Mouse (Mus musculus) stomach, embryonic 16.5 days (tissue): ENCODE data around the gene Rgs3. TPM values are rescaled to one million over a fixed set of nuclear protein-coding genes. Genes with fewer than 3 reads are reported as not detected.

Experiments used
- ATAC-seq: fragments of 200-750 bp; cut with Nextera tagmentation; 2 replicates; pipeline ENCODE4 v1.8.0; 2017; ENCODE audit warnings: moderate number of reproducible peaks, moderate TSS enrichment; ENCODE audit not compliant: insufficient read depth, low FRiP score
- H3K27ac ChIP-seq: fragments of 300-500 bp; sonication (generic); 2 replicates; pipeline ENCODE4 v1.5.1; 2014; ENCODE audit warnings: low read length
- H3K27me3 ChIP-seq: fragments of 300-500 bp; sonication (generic); 2 replicates; pipeline ENCODE4 v1.6.1; 2014; ENCODE audit warnings: low read length, control low read depth, mixed read lengths; ENCODE audit not compliant: control insufficient read depth, insufficient read depth
- H3K36me3 ChIP-seq: fragments of 300-500 bp; sonication (generic); 2 replicates; pipeline ENCODE4 v1.6.1; 2014; ENCODE audit warnings: low read length; ENCODE audit not compliant: control insufficient read depth, insufficient read depth
- H3K4me1 ChIP-seq: fragments of 300-500 bp; sonication (generic); 2 replicates; pipeline ENCODE4 v1.6.1; 2014; ENCODE audit warnings: low read length, control low read depth, mixed read lengths; ENCODE audit not compliant: control insufficient read depth, insufficient read depth
- H3K4me2 ChIP-seq: fragments of 300-500 bp; sonication (generic); 2 replicates; pipeline ENCODE4 v1.6.1; 2014; ENCODE audit warnings: low read depth, low read length, mixed read lengths
- H3K4me3 ChIP-seq: fragments of 300-500 bp; sonication (generic); replicated peaks from 2 replicates; pipeline ENCODE4 v1.5.1; 2014; ENCODE audit warnings: mild to moderate bottlenecking, low read length
- H3K9ac ChIP-seq: fragments of 300-500 bp; sonication (generic); 2 replicates; pipeline ENCODE4 v1.6.1; 2014; ENCODE audit warnings: low read length
- H3K9me3 ChIP-seq: fragments of 300-500 bp; sonication (generic); replicated peaks from 2 replicates; pipeline ENCODE4 v1.6.1; 2016; ENCODE audit warnings: low read length, control low read depth; ENCODE audit not compliant: control insufficient read depth
- WGBS: fragments of 180-500 bp; shearing (Covaris S2); extraction: QIAGEN DNeasy Blood & Tissue Kit; methylation state at CpG from one replicate; pipeline ENCODE4 v1.1.7; 2014; 5-methylcytosine and 5-hydroxymethylcytosine counted together
- polyA plus RNA-seq: library from polyadenylated mRNA; unstranded; fragments of >200 nt; fragmentation: Nextera tagmentation; extraction: Ambion mirVana; gene quantifications from 2 replicates; pipeline ENCODE4 v1.2.1, GENCODE M21; 2015

Rgs3 gene
- polyA plus RNA-seq, 1 experiment from 2014 or later: 55.2 TPM

DNA sequence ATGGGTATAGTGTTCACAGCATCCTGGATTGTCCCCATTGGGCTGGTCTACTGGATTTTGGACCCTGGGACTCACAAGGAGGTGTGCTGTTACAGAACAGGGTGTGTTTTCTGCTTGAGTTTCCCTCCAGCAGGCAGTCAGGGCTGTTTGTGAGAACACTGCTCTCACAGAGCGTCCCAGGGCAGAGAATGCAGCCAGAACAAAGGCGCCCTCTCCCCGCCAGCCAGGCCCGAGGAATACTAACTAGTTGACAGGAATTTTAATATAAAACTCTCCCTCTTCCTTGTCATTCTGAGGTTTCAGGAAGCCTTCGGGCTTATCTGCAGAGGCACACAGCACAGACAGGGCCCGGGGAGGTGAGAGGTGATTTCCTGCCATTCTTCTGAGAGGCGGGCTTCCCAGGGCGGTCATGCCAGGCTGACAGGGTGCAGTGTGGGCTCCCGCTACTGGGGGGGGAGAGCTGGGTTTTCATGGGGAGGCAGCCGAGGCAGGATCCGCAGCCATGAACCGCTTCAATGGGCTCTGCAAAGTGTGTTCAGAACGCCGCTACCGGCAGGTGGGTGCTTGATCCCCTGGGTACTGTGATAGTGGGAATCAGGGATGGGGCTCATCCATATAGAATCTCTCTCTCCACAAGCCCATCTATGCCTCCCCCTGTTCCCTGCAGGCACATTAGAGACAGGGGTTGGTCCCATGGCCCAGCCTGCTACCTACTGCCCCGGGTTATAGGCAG is 59.8 kb downstream of the Rgs3 start:
- peak; percentile 61; the same call in 1 of the 2 replicates for ATAC-seq
- Histone ChIP-seq H3K4me1 (peaks cover 12% of the 10 kb centered on the region), H3K4me2 (no peak overlapping the region), H3K27ac (peak overlapping the region; percentile 58), H3K9ac (peak overlapping the region; percentile 23; the same call in 1 of the 2 replicates), H3K36me3 (no peaks in the 10 kb centered on the region), H3K9me3 (no peaks in the 10 kb centered on the region), H3K4me3 (peak overlapping the region; percentile 19), H3K27me3 (no peaks in the 10 kb centered on the region)
- WGBS: 55% methylated on average over 16 of the region's 16 CpGs

DNA sequence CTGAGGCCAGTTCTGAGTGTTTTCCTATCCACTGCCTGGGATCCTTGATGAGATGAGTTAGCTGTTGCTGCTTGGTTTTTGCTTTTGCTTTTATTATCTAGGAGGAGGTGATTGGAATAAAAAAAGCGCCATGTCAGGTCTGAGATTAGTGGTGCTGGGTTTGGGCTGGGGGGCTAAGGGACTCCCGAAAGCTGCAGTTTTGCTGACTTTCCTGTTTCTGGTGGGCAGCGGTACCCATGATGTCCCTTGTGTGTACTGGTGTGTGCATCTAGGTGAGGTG is 60.3 kb downstream of the Rgs3 start:
- ATAC-seq: no peak
- 91% methylated on average over 3 of the region's 3 CpGs for WGBS
- Histone ChIP-seq H3K9me3 (no peaks in the 10 kb centered on the region), H3K4me3 (peak overlapping the region; percentile 19), H3K27ac (peak overlapping the region; percentile 37), H3K27me3 (no peaks in the 10 kb centered on the region), H3K9ac (peak overlapping the region; percentile 23; the same call in 1 of the 2 replicates), H3K36me3 (no peaks in the 10 kb centered on the region), H3K4me1 (peaks cover 15% of the 10 kb centered on the region), H3K4me2 (no peak overlapping the region)

DNA sequence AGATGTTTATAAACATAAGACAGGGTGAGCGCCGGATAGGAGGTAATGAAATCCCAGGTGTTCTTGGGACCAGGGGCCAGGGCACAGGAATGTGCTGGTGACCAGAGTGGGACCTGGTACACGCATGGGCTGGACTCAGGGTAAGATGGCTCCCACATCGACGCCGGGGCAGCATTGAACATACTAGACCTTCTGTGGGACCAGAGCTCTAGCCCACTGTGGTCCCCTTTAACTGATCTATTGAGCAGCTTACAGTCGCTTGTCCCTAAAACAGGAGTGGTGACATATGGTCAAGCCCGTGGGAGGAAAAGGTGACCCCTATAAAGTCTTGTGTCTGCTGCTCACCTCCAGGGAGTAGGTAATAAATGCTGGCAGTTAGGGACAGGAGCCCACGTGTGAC is 61.5 kb downstream of the Rgs3 start:
- ATAC-seq: no peak
- peak overlapping the region; percentile 2; the same call in 1 of the 2 replicates for H3K4me3 ChIP-seq
- 77% methylated on average over 9 of the region's 9 CpGs for WGBS
- H3K36me3 ChIP-seq: no peaks in the 10 kb centered on the region
- no peaks in the 10 kb centered on the region for H3K27me3 ChIP-seq
- H3K9me3 ChIP-seq: no peaks in the 10 kb centered on the region
- no peak overlapping the region for H3K9ac ChIP-seq
- H3K4me2 ChIP-seq: no peak overlapping the region
- peak overlapping the region; percentile 25; the same call in 1 of the 2 replicates for H3K27ac ChIP-seq
- peaks cover 25% of the 10 kb centered on the region for H3K4me1 ChIP-seq

DNA sequence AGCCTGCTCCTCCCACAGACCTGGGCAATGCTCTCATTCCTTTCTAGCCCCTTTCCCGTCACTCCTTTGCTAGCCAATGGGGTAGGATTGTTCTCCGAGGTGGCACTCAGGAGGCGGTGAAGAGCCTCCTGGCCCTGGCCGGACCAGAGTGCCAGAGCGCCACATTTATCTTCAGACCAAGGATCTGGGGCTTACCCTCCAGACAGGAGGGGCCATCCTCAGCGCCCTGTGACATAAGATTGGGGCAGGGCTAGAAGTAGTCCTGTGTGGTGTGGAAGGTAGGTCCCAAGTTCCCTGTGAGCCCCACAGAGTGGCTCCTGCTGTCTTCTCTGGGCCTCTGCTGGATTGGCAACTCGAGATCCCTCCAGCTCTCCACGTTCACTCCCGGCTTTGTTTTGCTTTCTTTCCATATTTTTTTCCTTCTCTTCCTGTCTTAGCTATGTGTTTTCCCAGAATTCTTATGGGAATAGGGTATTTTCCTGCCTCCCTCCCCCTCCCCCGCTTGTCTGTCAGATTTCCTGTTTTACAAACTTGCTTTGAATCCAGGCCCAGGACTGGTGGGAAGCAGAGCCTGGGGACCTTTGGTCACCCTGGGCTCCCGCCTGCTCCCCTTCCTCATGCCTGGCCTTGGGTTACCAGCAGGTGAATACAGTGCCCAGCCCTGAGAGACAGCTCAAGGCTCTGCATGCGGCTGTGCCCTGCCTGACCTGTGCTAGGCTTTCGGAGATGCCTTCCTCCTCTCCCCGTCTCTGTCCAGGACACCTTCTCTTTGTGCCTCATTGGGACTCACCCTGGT is 62.4 kb downstream of the Rgs3 start:
- H3K9ac ChIP-seq: peak overlapping the region; percentile 38
- 0 out of 2 replicates have a peak overlapping the region, but pooled peaks have one; percentile 20 for H3K4me2 ChIP-seq
- H3K27me3 ChIP-seq: no peaks in the 10 kb centered on the region
- ATAC-seq: no peak
- no peaks in the 10 kb centered on the region for H3K9me3 ChIP-seq
- H3K27ac ChIP-seq: peak overlapping the region; percentile 25
- no peaks in the 10 kb centered on the region for H3K36me3 ChIP-seq
- H3K4me3 ChIP-seq: peak overlapping the region; percentile 2; the same call in 1 of the 2 replicates
- 63% methylated on average over 14 of the region's 14 CpGs for WGBS
- peaks cover 34% of the 10 kb centered on the region for H3K4me1 ChIP-seq

DNA sequence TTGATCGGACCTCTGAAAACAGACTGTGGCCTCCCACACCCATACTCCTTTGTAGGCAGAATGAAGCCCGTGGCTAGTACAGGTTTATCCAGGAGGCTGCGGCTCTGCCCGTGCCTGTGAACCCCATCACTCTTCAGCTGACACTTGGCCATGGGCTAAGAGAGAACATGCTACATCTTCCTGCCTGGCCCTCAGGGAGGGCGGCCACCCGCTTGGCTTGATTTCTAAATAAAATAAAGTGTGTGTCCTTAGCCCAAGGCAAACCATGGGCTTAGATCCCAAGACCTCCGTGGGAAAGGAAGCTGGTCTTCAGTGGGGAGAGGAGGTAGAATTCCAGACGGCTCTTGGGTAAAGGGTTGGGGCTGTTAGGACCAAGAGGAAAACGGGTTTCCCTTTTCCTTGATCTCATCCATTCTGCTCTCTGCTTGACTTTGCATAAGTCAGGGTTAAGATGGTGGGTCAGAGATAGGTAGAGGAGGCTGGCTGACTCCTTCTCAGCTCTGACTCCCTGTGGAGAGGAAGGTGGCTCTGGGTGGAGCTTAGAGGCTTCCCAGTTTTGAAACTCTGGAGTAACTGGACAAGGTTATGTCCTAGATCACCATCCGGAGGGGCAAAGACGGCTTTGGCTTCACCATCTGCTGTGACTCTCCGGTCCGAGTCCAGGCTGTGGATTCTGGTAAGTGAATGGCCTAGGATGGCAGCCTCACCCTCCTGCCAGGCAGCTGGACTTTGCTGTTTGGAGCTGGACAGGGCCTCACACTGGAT is 63.8 kb downstream of the Rgs3 start:
- no peak for ATAC-seq
- H3K4me2 ChIP-seq: no peak overlapping the region
- no peaks in the 10 kb centered on the region for H3K36me3 ChIP-seq
- no peaks in the 10 kb centered on the region for H3K9me3 ChIP-seq
- 59% methylated on average over 13 of the region's 13 CpGs for WGBS
- H3K9ac ChIP-seq: no peak overlapping the region
- H3K27ac ChIP-seq: no peak overlapping the region; the same call in 1 of the 2 replicates
- H3K4me1 ChIP-seq: peaks cover 41% of the 10 kb centered on the region
- no peaks in the 10 kb centered on the region for H3K27me3 ChIP-seq
- no peak overlapping the region for H3K4me3 ChIP-seq

DNA sequence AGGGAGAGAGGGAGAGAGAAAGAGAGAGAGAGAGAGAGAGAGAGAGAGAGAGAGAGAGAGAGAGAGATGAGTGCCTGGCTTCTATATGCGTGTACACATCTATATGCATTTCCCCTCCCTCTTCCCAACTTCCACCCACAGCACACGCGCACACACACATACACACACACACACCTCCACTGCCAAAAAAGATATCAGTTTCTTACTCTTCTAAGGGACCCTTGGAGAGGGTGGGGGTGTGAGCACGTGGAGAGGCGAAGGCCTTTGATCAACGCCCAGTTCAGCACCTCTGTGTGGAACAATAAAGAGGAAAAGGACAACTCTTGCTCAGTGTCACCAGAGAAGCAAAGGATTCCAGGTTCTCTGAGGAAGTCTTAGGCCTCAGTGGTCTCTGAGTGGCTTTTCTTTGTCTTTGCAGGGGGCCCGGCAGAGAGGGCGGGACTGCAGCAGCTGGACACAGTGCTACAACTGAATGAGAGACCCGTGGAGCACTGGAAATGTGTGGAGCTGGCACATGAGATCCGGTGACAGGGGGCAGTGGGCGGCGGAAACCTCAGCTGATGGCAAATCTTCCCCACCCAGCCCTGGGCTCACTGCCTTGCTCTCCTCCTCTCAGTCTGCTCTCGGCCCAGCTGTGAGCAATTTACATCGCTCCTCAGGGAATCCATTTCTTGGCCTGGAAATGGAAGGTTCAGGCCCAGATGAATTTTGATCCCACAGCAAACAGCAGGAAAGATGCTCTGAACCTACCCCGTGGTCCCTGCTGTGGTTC is 65.2 kb downstream of the Rgs3 start:
- Histone ChIP-seq H3K4me2 (no peak overlapping the region), H3K27ac (peak overlapping the region; percentile 55), H3K9ac (0 out of 2 replicates have a peak overlapping the region, but pooled peaks have one; percentile 34), H3K36me3 (no peaks in the 10 kb centered on the region), H3K4me3 (no peak overlapping the region), H3K27me3 (no peaks in the 10 kb centered on the region), H3K4me1 (peaks cover 52% of the 10 kb centered on the region), H3K9me3 (no peaks in the 10 kb centered on the region)
- 50% methylated on average over 15 of the region's 15 CpGs for WGBS
- no peak for ATAC-seq

DNA sequence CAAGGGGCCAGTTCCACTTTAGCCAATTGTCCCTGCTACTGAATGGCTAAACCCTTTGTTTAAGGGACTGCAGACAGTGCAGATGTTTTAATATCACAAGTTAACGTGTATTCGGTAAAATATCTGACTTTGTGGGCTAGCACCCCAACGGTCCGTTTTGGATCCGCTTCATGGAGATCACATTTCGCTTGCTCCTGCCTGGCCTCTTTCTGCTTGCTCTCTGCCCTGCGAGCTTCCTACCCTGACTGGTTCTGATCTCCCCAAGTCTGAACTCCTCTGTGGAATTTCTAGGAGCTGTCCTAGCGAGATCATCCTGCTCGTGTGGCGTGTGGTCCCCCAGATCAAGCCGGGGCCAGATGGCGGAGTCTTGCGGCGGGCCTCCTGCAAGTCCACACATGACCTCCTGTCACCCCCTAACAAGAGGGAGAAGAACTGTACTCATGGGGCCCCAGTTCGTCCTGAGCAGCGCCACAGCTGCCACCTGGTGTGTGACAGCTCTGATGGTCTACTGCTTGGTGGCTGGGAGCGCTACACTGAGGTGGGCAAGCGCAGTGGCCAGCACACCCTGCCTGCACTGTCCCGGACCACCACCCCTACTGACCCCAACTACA is 65.9 kb downstream of the Rgs3 start:
- no peaks in the 10 kb centered on the region for H3K36me3 ChIP-seq
- WGBS: 73% methylated on average over 19 of the region's 19 CpGs
- H3K9me3 ChIP-seq: no peaks in the 10 kb centered on the region
- H3K27me3 ChIP-seq: no peaks in the 10 kb centered on the region
- H3K4me1 ChIP-seq: peaks cover 58% of the 10 kb centered on the region
- H3K27ac ChIP-seq: peak overlapping the region; percentile 39; the same call in 1 of the 2 replicates
- H3K4me3 ChIP-seq: no peak overlapping the region
- H3K9ac ChIP-seq: no peak overlapping the region
- H3K4me2 ChIP-seq: no peak overlapping the region
- no peak for ATAC-seq

DNA sequence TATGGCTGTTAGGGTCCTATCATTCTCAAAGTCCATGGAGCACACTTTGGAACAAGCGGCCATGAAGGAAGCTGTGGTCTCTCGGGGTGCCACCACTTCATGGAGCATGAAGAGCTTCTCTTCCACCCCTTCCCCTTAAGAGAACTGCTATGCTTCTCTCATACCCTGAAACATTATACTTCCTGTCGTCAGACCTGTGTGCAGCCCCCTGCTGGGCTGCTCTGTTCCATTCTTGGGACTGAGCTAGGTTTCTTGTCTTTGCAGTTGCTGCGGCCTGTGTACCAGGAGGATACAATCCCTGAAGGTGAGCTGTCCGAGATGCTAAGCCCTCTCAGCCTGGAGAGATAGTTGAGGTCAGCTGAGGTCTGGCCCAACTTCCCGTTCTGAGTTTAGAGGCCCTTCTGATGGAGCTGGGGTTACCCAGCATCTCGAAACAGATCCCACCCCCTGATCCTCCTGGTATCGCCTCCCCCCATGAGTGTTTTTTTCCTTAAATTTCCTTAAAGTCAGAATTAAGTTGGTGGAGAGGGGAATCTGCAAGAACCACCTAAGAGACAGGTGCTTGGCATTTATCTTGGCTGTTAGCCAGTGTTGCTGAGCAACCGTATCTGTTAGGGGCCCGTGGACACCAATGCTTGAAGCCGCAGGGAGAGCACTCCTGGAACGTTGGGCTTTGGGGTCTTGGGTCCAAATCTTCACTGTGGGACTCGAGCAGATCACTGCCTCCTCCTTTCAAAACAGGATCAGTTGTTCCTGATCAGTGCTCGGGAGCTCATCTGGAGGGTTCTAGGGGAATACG is 66.8 kb downstream of the Rgs3 start:
- Histone ChIP-seq H3K4me3 (no peak overlapping the region), H3K9ac (no peak overlapping the region), H3K27ac (no peak overlapping the region), H3K36me3 (no peaks in the 10 kb centered on the region), H3K4me1 (peaks cover 59% of the 10 kb centered on the region), H3K9me3 (no peaks in the 10 kb centered on the region), H3K4me2 (no peak overlapping the region), H3K27me3 (no peaks in the 10 kb centered on the region)
- WGBS: 57% methylated on average over 15 of the region's 15 CpGs
- no peak for ATAC-seq
